14 mouse cellular contexts compared by ENCODE assay signal in genomic region chr7:113591084-113591483, GRCm38 (mm10).
DNase-seq lines count a peak whose midpoint lies in the region; ATAC-seq and TF ChIP-seq lines count a peak whose summit lies in the region.
"Had no signal": no experiment of that assay in that cellular context is flagged by ENCODE, and none has a peak within 500 bp of the region (broad histone marks: within the 10 kb centered on the region; RNA-seq: fewer than 3 reads in every experiment).

No protein-coding gene starts in this region.

- no peaks in the 10 kb centered on the region for H3K27me3 ChIP-seq in intestine, embryonic 15.5 days (replicated peaks)
- no peaks in the 10 kb centered on the region for H3K27me3 ChIP-seq in kidney, postnatal 0 days (ENCODE audit: insufficient read depth, low read length)
- no peaks in the 10 kb centered on the region for H3K27me3 ChIP-seq in stomach, embryonic 16.5 days (ENCODE audit: control insufficient read depth, insufficient read depth, low read length)

- no peak overlapping the region for H3K9ac ChIP-seq in intestine, embryonic 15.5 days
- H3K9ac ChIP-seq in kidney, postnatal 0 days (ENCODE audit: low read depth, low read length): no peak overlapping the region
- H3K9ac ChIP-seq in stomach, embryonic 16.5 days (ENCODE audit: low read length): no peak overlapping the region

- H3K9me3 ChIP-seq in intestine, embryonic 15.5 days: no peaks in the 10 kb centered on the region
- H3K9me3 ChIP-seq in kidney, postnatal 0 days (replicated peaks; ENCODE audit: low read length): no peaks in the 10 kb centered on the region
- H3K9me3 ChIP-seq in stomach, embryonic 16.5 days (replicated peaks; ENCODE audit: control insufficient read depth, low read length): no peaks in the 10 kb centered on the region

- ATAC-seq in intestine, embryonic 15.5 days: peak; percentile 86
- peak; percentile 75 for ATAC-seq in kidney, postnatal 0 days (replicated peaks; ENCODE audit: low FRiP score, low read depth)
- peak; percentile 78 for ATAC-seq in stomach, embryonic 16.5 days (ENCODE audit: insufficient read depth, low FRiP score)

- H3K4me1 ChIP-seq in intestine, embryonic 15.5 days (replicated peaks): no peaks in the 10 kb centered on the region
- H3K4me1 ChIP-seq in kidney, postnatal 0 days (replicated peaks; ENCODE audit: insufficient read depth, low read length): peaks cover 8% of the 10 kb centered on the region; the same call in 1 of the 2 replicates
- peaks cover 12% of the 10 kb centered on the region for H3K4me1 ChIP-seq in stomach, embryonic 16.5 days (ENCODE audit: control insufficient read depth, insufficient read depth, low read length)

- H3K36me3 ChIP-seq in intestine, embryonic 15.5 days: no peaks in the 10 kb centered on the region
- H3K36me3 ChIP-seq in kidney, postnatal 0 days (ENCODE audit: insufficient read depth, low read length): no peaks in the 10 kb centered on the region
- no peaks in the 10 kb centered on the region for H3K36me3 ChIP-seq in stomach, embryonic 16.5 days (ENCODE audit: control insufficient read depth, insufficient read depth, low read length)

- H3K4me3 ChIP-seq in intestine, embryonic 15.5 days (replicated peaks): no peak overlapping the region
- H3K4me3 ChIP-seq in kidney, postnatal 0 days (replicated peaks; ENCODE audit: low read depth, low read length): no peak overlapping the region
- no peak overlapping the region for H3K4me3 ChIP-seq in stomach, embryonic 16.5 days (replicated peaks; ENCODE audit: low read length)

- no peak overlapping the region for H3K4me2 ChIP-seq in intestine, embryonic 15.5 days (replicated peaks)
- H3K4me2 ChIP-seq in kidney, postnatal 0 days (ENCODE audit: low read length): no peak overlapping the region
- no peak overlapping the region; the same call in 1 of the 2 replicates for H3K4me2 ChIP-seq in stomach, embryonic 16.5 days (ENCODE audit: low read depth, low read length)

- H3K27ac ChIP-seq in intestine, embryonic 15.5 days: no peak overlapping the region
- H3K27ac ChIP-seq in kidney, postnatal 0 days: peak overlapping the region; percentile 88
- peak overlapping the region; percentile 88 for H3K27ac ChIP-seq in stomach, embryonic 16.5 days (ENCODE audit: low read length)
- H3K27ac ChIP-seq: macrophage had no signal

- 50% methylated on average over 1 of the region's 1 CpGs for WGBS in intestine, embryonic 15.5 days
- 33% methylated on average over 1 of the region's 1 CpGs for WGBS in kidney, postnatal 0 days
- WGBS in stomach, embryonic 16.5 days: 46% methylated on average over 1 of the region's 1 CpGs

- no peak for TF ChIP-seq CTCF in kidney, postnatal 0 days (IDR thresholded peaks at IDR 0.05; ENCODE audit: low read depth)

- DNase-seq in urinary bladder, postnatal 14 days (ENCODE audit: low spot score): peak; percentile 61
- DNase-seq in urinary bladder, adult 2 months (ENCODE audit: low spot score): no peak
- DNase-seq in kidney, postnatal 0 days (ENCODE audit: low spot score): peak; percentile 51
- no peak for DNase-seq in spleen, postnatal 10 days (ENCODE audit: low spot score in 2 of 2)
- no peak for DNase-seq in layer of hippocampus, postnatal 36 days
- DNase-seq in right cerebral cortex, adult 2 months (ENCODE audit: low spot score in 2 of 2): no peak
- DNase-seq: adrenal gland, postnatal 14 days; cerebellum, postnatal 36 days; liver; midbrain, embryonic 14.5 days; spleen, adult 18-20 months had no signal

Comparison
In these comparisons a context has a peak if more than half of its experiments do, and no peak if none do; other contexts are left out.
1. DNase-seq: peak in urinary bladder, postnatal 14 days (single experiment) and kidney, postnatal 0 days (single experiment); none in urinary bladder, adult 2 months (single experiment), spleen, postnatal 10 days (0 of 2), layer of hippocampus, postnatal 36 days (0 of 2) and right cerebral cortex, adult 2 months (0 of 2).
2. Peak in every context shown above with its lines, with median percentiles within 50 percentile points of each other: ATAC-seq.